Mouse (Mus musculus) liver, embryonic 14.5 days (tissue): ENCODE measurements around the gene Por. TPM values are rescaled to one million over a fixed set of nuclear protein-coding genes. Genes with fewer than 3 reads are reported as not detected.

ENCODE experiments used
- ATAC-seq: fragments of 200-750 bp; cut with Nextera tagmentation; 2 replicates; pipeline ENCODE4 v1.8.0; 2017; ENCODE audit warnings: moderate number of reproducible peaks, mild to moderate bottlenecking, moderate library complexity; ENCODE audit not compliant: insufficient read depth
- DNase-seq, 3 experiments: peaks; one replicate each; pipeline ENCODE4 v3.0.0-alpha.2; 2012 to 2013; ENCODE audit warnings: low read depth in 3 of 3, low spot score in 3 of 3
- H3K27ac ChIP-seq: fragments of 300-500 bp; sonication (generic); 2 replicates; pipeline ENCODE4 v1.5.1; 2014; ENCODE audit warnings: moderate library complexity, mild to moderate bottlenecking, control low read depth, inconsistent platforms
- H3K27me3 ChIP-seq: fragments of 300-500 bp; sonication (generic); 2 replicates; pipeline ENCODE4 v1.6.1; 2014; ENCODE audit warnings: mild to moderate bottlenecking, low read length, moderate library complexity; ENCODE audit not compliant: control insufficient read depth, insufficient read depth
- H3K36me3 ChIP-seq: fragments of 300-500 bp; sonication (generic); replicated peaks from 2 replicates; pipeline ENCODE4 v1.6.1; 2014; ENCODE audit warnings: low read depth; ENCODE audit not compliant: control insufficient read depth, insufficient read depth
- H3K4me1 ChIP-seq, 2 experiments: fragments of 200-500 bp in 1 of 2; fragments of 300-500 bp in 1 of 2; sonication (generic) in 1 of 2; replicated peaks; 2 replicates each; pipeline ENCODE4 v1.6.1; 2012 to 2014; ENCODE audit warnings: antibody characterized with exemption in 1 of 2, inconsistent platforms in 1 of 2, low read length in 1 of 2; ENCODE audit not compliant: control insufficient read depth in 2 of 2, insufficient read depth in 2 of 2
- H3K4me2 ChIP-seq: fragments of 300-500 bp; sonication (generic); 2 replicates; pipeline ENCODE4 v1.6.1; 2014; ENCODE audit warnings: low read depth, mild to moderate bottlenecking, control low read depth, moderate library complexity
- H3K4me3 ChIP-seq, 2 experiments: fragments of 200-500 bp in 1 of 2; fragments of 300-500 bp in 1 of 2; sonication (generic) in 1 of 2; 2 replicates each; pipeline ENCODE4 v1.5.1; 2012 to 2014; ENCODE audit warnings: low read depth in 2 of 2, low read length in 2 of 2, mild to moderate bottlenecking in 2 of 2, control low read depth in 1 of 2, inconsistent platforms in 1 of 2, moderate library complexity in 1 of 2; ENCODE audit not compliant: insufficient read depth in 1 of 2
- H3K9ac ChIP-seq: fragments of 300-500 bp; sonication (generic); replicated peaks from 2 replicates; pipeline ENCODE4 v1.6.1; 2014; ENCODE audit warnings: mild to moderate bottlenecking, control low read depth, moderate library complexity
- H3K9me3 ChIP-seq: fragments of 300-500 bp; sonication (generic); 2 replicates; pipeline ENCODE4 v1.6.1; 2016; ENCODE audit warnings: low read length, mixed read lengths; ENCODE audit not compliant: control insufficient read depth
- CTCF ChIP-seq: IDR thresholded peaks from 2 replicates; pipeline ENCODE4 v1.5.1; 2016; ENCODE audit warnings: antibody characterized with exemption, low read depth, control low read depth
- EP300 ChIP-seq: IDR thresholded peaks from 2 replicates; pipeline ENCODE4 v1.6.1; 2016; ENCODE audit warnings: antibody characterized with exemption, low read depth
- WGBS: fragments of 180-500 bp; shearing (Covaris S2); extraction: QIAGEN DNeasy Blood & Tissue Kit; methylation state at CpG from one replicate; pipeline ENCODE4 v1.1.7; 2014; ENCODE audit not compliant: insufficient replicate concordance; 5-methylcytosine and 5-hydroxymethylcytosine counted together
- polyA plus RNA-seq, 2 experiments: library from polyadenylated mRNA; depleted of rRNA in 1 of 2; stranded (reverse) in 1 of 2; unstranded in 1 of 2; fragments of >200 nt; fragmentation: Nextera tagmentation in 1 of 2; extraction: Ambion mirVana in 1 of 2; gene quantifications; 2 replicates each; pipeline versions ENCODE4 v1.2.1 to v1.2.3; 2012 to 2014

Gene Por
- polyA plus RNA-seq, 2 experiments: 18.1 to 21.7 TPM

- no peak overlapping the region for H3K9ac ChIP-seq
- H3K4me3 ChIP-seq: no peak overlapping the region
- peaks cover 5 to 24% of the 10 kb centered on the region in 2 experiments for H3K4me1 ChIP-seq
- no peaks in the 10 kb centered on the region for H3K9me3 ChIP-seq
- no peak for TF ChIP-seq CTCF
- no peak for TF ChIP-seq EP300
- no peak overlapping the region for H3K27ac ChIP-seq
- H3K36me3 ChIP-seq: no peaks in the 10 kb centered on the region
- 5% methylated on average over 1 of the region's 1 CpGs for WGBS
- DNase-seq (no peak), ATAC-seq (peak; percentile 47; the same call in 1 of the 2 replicates)
- H3K4me2 ChIP-seq: no peak overlapping the region
- no peaks in the 10 kb centered on the region for H3K27me3 ChIP-seq
Measured at GRCm38 (mm10) chr5:135707855-135708254, 38.0 kb downstream of the Por start.

GRCm38 (mm10) chr5:135709716-135710115, 39.9 kb downstream of the Por start:
- Histone ChIP-seq H3K27me3 (no peaks in the 10 kb centered on the region), H3K4me3 (no peak overlapping the region), H3K9ac (no peak overlapping the region), H3K4me1 (peaks cover 12 to 31% of the 10 kb centered on the region in 2 experiments), H3K9me3 (no peaks in the 10 kb centered on the region), H3K4me2 (no peak overlapping the region), H3K27ac (no peak overlapping the region), H3K36me3 (no peaks in the 10 kb centered on the region)
- ATAC-seq (no peak), DNase-seq (no peak)
- WGBS: 68% methylated on average over 5 of the region's 5 CpGs
- TF ChIP-seq CTCF: no peak

- WGBS: 50% methylated on average over 7 of the region's 7 CpGs
- H3K9ac ChIP-seq: no peak overlapping the region
- no peak overlapping the region for H3K4me3 ChIP-seq
- ATAC-seq (no peak), DNase-seq (no peak)
- H3K36me3 ChIP-seq: no peaks in the 10 kb centered on the region
- no peaks in the 10 kb centered on the region for H3K9me3 ChIP-seq
- H3K4me2 ChIP-seq: no peak overlapping the region
- no peak for TF ChIP-seq EP300
- TF ChIP-seq CTCF: no peak
- peaks cover 12 to 31% of the 10 kb centered on the region in 2 experiments for H3K4me1 ChIP-seq
- no peak overlapping the region for H3K27ac ChIP-seq
- no peaks in the 10 kb centered on the region for H3K27me3 ChIP-seq
Measured at GRCm38 (mm10) chr5:135710599-135711214, 40.9 kb downstream of the Por start.

GRCm38 (mm10) chr5:135711582-135712355, 41.9 kb downstream of the Por start:
- no peaks in the 10 kb centered on the region for H3K27me3 ChIP-seq
- H3K36me3 ChIP-seq: no peaks in the 10 kb centered on the region
- TF ChIP-seq CTCF: no peak
- TF ChIP-seq EP300: no peak
- H3K9ac ChIP-seq: no peak overlapping the region
- H3K4me1 ChIP-seq: peaks cover 12 to 31% of the 10 kb centered on the region in 2 experiments
- no peak overlapping the region for H3K4me2 ChIP-seq
- 59% methylated on average over 13 of the region's 13 CpGs for WGBS
- no peak overlapping the region for H3K4me3 ChIP-seq
- DNase-seq: no peak
- H3K9me3 ChIP-seq: no peaks in the 10 kb centered on the region
- no peak for ATAC-seq
- H3K27ac ChIP-seq: no peak overlapping the region

- Histone ChIP-seq H3K4me3 (no peak overlapping the region), H3K4me2 (no peak overlapping the region), H3K27me3 (no peaks in the 10 kb centered on the region), H3K4me1 (peaks cover 12 to 29% of the 10 kb centered on the region in 2 experiments), H3K9me3 (no peaks in the 10 kb centered on the region), H3K36me3 (no peaks in the 10 kb centered on the region; the same call in 1 of the 2 replicates), H3K9ac (no peak overlapping the region), H3K27ac (no peak overlapping the region)
- no peak for ATAC-seq
- DNase-seq: no peak
- WGBS: 14% methylated on average over 4 of the region's 4 CpGs
- TF ChIP-seq EP300: no peak
- TF ChIP-seq CTCF: no peak
Measured at GRCm38 (mm10) chr5:135712803-135713202, 43.0 kb downstream of the Por start.
